Mouse (Mus musculus): ENCODE measurements at regions not wholly inside any gene's neighbourhood (a gene's known extent, or its start where the extent isn't known, plus 50 kb on each side); places are given as distances from the start of the nearest gene placed in this dataset.
A peak's percentile ranks its signal among the peaks of the same experiment; 100 is the strongest.

DNA sequence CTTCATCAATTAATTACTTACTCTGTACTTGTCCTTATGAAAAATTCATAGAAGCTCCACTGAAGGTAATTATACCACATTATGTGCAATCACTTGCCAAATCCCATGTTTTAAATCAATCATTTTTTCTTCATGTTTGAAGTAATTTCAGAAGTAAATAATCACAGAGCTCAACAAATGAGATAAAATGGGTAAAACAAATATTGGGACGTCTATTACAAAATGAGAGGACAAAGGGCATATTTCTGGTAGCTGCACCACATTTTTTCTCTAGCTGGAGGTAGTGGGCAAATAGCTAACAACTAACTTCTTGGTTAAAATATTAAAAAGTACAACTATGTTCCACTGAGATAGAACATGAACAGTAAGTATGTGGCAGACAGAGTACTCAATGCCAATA, 681.3 kb upstream of the Pot1a start:
- DNase-seq (ENCODE audit: low spot score) (no peak), ATAC-seq (replicated peaks; ENCODE audit: low FRiP score) (no peak)
- Histone ChIP-seq H3K4me1 (replicated peaks; ENCODE audit: control insufficient read depth, insufficient read depth, low read length) (no peaks in the 10 kb centered on the region), H3K27me3 (ENCODE audit: control insufficient read depth, insufficient read depth, low read length) (no peaks in the 10 kb centered on the region), H3K4me2 (ENCODE audit: low read depth, low read length, severe bottlenecking) (no peak overlapping the region), H3K36me3 (ENCODE audit: control insufficient read depth, insufficient read depth, low read length) (no peaks in the 10 kb centered on the region), H3K9me3 (ENCODE audit: control insufficient read depth, low read length) (no peaks in the 10 kb centered on the region), H3K4me3 (ENCODE audit: low read depth, low read length) (no peak overlapping the region), H3K9ac (ENCODE audit: low read length) (no peak overlapping the region), H3K27ac (ENCODE audit: low read depth, low read length) (no peak overlapping the region)
- 76% methylated on average over 1 of the region's 1 CpGs for WGBS

DNA sequence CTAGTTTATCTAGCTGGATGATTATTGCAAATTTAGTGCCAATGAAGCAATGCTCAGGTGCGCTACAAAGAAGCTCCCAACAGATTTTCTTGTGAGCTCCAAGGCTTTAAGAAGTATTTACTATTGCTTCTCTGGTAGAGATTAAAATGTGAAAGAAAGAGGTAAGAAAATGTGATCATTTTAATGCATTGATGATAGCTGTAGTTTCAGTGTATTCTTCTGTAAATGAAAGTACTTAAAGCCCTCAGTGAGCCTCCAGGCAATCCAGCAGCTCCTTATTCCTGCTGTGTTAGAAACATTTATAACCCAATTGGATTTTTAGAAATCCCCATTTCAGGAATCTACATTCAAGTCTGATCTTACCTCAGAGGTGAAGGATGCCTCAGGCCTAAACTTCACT, 675.4 kb upstream of the Pot1a start:
- Histone ChIP-seq H3K9me3 (ENCODE audit: control insufficient read depth, low read length) (no peaks in the 10 kb centered on the region), H3K9ac (ENCODE audit: low read length) (no peak overlapping the region), H3K36me3 (ENCODE audit: control insufficient read depth, insufficient read depth, low read length) (no peaks in the 10 kb centered on the region), H3K27ac (ENCODE audit: low read depth, low read length) (no peak overlapping the region), H3K27me3 (ENCODE audit: control insufficient read depth, insufficient read depth, low read length) (no peaks in the 10 kb centered on the region), H3K4me2 (ENCODE audit: low read depth, low read length, severe bottlenecking) (no peak overlapping the region), H3K4me3 (ENCODE audit: low read depth, low read length) (no peak overlapping the region), H3K4me1 (replicated peaks; ENCODE audit: control insufficient read depth, insufficient read depth, low read length) (no peaks in the 10 kb centered on the region)
- ATAC-seq (replicated peaks; ENCODE audit: low FRiP score) (no peak), DNase-seq (ENCODE audit: low spot score) (no peak)
- 90% methylated on average over 1 of the region's 1 CpGs for WGBS

DNA sequence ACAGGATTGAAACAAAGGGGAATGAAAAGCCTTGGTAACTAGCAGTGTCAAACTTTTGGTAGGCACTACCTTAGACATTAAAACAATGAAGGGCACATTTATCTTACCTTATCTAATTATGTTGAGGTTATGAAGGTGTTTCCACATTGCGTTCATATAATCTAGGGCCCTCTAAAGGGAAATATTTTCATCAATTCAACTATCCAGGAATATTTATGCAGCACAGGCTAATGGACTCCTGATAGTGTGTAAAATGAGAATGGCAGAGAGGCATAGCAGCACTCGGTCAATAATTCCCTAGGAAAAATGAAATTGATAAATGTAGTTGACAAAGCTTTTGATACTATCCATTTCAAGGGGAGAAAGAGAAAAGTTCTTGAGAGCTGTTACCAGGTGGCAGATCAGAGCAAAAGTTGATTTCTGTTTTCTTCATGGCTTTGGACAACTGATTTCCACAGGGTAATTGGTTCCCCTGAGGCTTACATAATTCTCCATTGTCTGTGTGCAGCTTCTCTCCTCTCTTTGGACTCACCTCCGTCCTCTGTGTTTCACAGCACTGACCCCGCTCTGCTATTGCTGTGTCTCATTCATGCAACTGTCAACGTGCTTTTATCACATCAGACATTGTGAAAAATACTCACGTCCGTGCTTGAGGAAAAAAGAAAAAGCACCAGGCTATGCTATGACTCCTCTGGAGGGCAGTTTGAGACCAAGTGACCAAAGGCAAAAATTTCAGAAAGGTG, 632.3 kb upstream of the Pot1a start:
- Histone ChIP-seq H3K4me3 (ENCODE audit: low read depth, low read length) (no peak overlapping the region), H3K9me3 (ENCODE audit: control insufficient read depth, low read length) (no peaks in the 10 kb centered on the region), H3K36me3 (ENCODE audit: control insufficient read depth, insufficient read depth, low read length) (no peaks in the 10 kb centered on the region), H3K9ac (ENCODE audit: low read length) (no peak overlapping the region), H3K4me1 (replicated peaks; ENCODE audit: control insufficient read depth, insufficient read depth, low read length) (no peaks in the 10 kb centered on the region), H3K4me2 (ENCODE audit: low read depth, low read length, severe bottlenecking) (no peak overlapping the region), H3K27me3 (ENCODE audit: control insufficient read depth, insufficient read depth, low read length) (no peaks in the 10 kb centered on the region), H3K27ac (ENCODE audit: low read depth, low read length) (no peak overlapping the region)
- 41% methylated on average over 7 of the region's 7 CpGs for WGBS
- ATAC-seq (replicated peaks; ENCODE audit: low FRiP score) (peak; percentile 57), DNase-seq (ENCODE audit: low spot score) (no peak)

DNA sequence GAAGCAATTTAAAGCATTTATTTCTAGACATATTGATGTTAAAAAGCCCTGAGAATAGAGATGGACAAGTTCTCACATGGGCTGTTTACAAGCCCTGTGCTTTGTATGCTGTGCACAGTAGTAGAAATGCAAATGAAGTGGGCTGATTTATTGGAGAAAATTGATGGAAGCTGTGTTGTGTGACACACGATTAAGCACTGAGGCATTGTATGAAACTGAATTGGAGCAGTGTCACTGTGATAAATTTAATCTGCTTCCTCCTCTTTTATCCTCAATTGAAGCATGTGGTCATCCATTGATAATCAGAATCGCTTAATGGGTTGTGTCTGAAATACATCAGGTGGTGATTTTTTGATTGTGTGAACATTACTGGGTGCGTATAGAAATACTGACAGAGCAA, 631.4 kb upstream of the Pot1a start:
- Histone ChIP-seq H3K4me1 (replicated peaks; ENCODE audit: control insufficient read depth, insufficient read depth, low read length) (no peaks in the 10 kb centered on the region), H3K4me3 (ENCODE audit: low read depth, low read length) (no peak overlapping the region), H3K36me3 (ENCODE audit: control insufficient read depth, insufficient read depth, low read length) (no peaks in the 10 kb centered on the region), H3K4me2 (ENCODE audit: low read depth, low read length, severe bottlenecking) (no peak overlapping the region), H3K27me3 (ENCODE audit: control insufficient read depth, insufficient read depth, low read length) (no peaks in the 10 kb centered on the region), H3K9me3 (ENCODE audit: control insufficient read depth, low read length) (no peaks in the 10 kb centered on the region), H3K9ac (ENCODE audit: low read length) (no peak overlapping the region), H3K27ac (ENCODE audit: low read depth, low read length) (no peak overlapping the region)
- DNase-seq (ENCODE audit: low spot score) = no peak
- WGBS = 48% methylated on average over 3 of the region's 3 CpGs
- ATAC-seq (replicated peaks; ENCODE audit: low FRiP score) = peak; percentile 81
